Mouse (Mus musculus): ENCODE results near the gene Apoa5. TPM values are rescaled to one million over a fixed set of nuclear protein-coding genes. Genes with fewer than 3 reads are reported as not detected.

The Apoa5 gene
- total RNA-seq, 4 experiments from 2014 or later, result not detected

Other genes starting within 250 kb of the Apoa5 start
- gene Apoa1, start 40.1 kb upstream of the Apoa5 start, total RNA-seq (2022), result under 1 TPM in 3 of 4 experiments, not detected in 1; 0.36 to 0.43 (median 0.37) TPM
- gene Apoc3, start 33.0 kb upstream of the Apoa5 start, total RNA-seq (2022), result 1 to 10 TPM in 3 of 4 experiments, not detected in 1; 1.4 to 1.6 (median 1.6) TPM
- not detected for gene Apoa4, start 27.9 kb upstream of the Apoa5 start, total RNA-seq (2022)
- 10 to 100 TPM; 41.4 to 46.2 (median 43.4) TPM for gene Zpr1, start 4.4 kb downstream of the Apoa5 start, total RNA-seq (2022)
- 10 to 100 TPM in 3 of 4 experiments, 1 to 10 TPM in 1; 9.3 to 13.8 (median 11.1) TPM for gene Bud13, start 14.4 kb downstream of the Apoa5 start, total RNA-seq (2022)
- gene 4931429L15Rik, start 51.4 kb downstream of the Apoa5 start, total RNA-seq (2022), result not detected